Mouse (Mus musculus) left cerebral cortex, postnatal 4 days (tissue): ENCODE measurements around the gene Olfr923. TPM values are rescaled to one million over a fixed set of nuclear protein-coding genes. Genes with fewer than 3 reads are reported as not detected.
"Not testable (repeated sequence)": the region's sequence is repeated elsewhere in the genome, so short reads cannot be mapped to it uniquely, and the experiment has no call there.

Experiments
- DNase-seq: peaks from one replicate; pipeline ENCODE4 v3.0.0-alpha.2; 2022
- intact Hi-C: fragments of 180-260 bp; cut with DNase I; formaldehyde crosslinking; loops from one replicate; pipeline ENCODE4 v1.15.1; 2025
- total RNA-seq, 2 experiments: library from RNA; stranded (reverse); gene quantifications; 2 replicates each; pipeline ENCODE4 v1.2.3; 2021

The Olfr923 gene
- total RNA-seq = not detected

DNA sequence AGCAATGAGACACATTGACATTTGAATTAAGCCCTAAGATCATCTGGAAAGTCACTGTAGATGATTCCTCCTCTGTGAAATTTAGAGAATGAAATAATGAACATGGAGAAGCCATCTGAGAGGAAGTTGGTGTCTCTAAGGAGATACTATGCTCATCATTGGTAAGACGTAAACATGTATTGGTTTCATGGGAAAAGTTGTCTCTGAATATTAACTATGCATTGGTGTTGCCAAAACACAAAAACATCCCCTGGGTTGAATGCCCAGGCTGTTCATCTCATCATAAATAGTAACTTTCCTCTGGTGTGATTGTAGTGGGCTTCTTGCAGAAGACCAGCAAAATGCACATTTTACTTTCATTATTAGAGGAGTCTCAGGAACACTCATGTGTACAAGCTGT is at the start of gene Olfr923:
Gene Olfr923, plus strand, starts transcription at position 301 of the 400 bp plus-strand sequence.
- intact Hi-C loops = no loop called here
- DNase-seq = no peak

DNA sequence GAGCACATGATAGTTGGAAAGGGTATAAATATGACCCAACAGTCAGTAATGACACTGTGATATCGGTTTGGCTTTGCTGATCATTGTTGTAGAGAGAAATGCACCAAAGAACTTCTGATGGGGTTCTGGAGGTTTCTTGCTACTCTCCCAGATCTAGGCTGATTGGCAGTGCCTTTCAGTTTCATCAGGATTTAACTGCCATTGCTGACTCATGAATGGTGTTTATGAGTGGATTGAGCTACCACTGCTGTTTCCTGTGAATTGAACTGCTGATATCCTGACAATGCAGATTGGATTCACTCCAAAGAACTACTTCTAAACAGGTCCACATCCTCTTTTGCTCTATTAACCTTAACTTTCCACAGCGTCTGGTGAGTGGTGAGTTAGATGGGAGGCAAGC is 33.7 kb upstream of the Olfr923 start:
- intact Hi-C loops = no loop called here
- no peak for DNase-seq

DNA sequence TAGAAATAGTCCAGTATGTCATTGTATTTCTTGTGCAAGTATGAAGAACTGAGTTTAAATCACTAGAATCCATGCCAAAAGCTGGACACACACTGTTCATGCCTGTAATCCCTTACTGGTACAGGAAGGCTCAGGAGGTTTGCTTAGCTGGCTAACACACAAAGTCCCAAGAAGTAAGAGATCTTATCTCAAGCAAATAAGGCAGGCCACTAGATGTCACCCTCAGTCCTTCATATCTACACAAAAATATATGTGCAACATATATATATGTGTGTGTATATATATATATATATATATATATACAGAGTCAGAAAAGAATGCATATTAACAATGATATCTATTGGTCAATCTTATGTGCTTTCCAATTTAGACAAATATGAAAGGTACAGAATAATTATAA is 20.6 kb upstream of the Olfr923 start:
- intact Hi-C loops = loop anchor here (10.0 kb wide), 1 partner anchor 1479 kb away; no protein-coding TSS in a partner anchor
- no peak for DNase-seq

DNA sequence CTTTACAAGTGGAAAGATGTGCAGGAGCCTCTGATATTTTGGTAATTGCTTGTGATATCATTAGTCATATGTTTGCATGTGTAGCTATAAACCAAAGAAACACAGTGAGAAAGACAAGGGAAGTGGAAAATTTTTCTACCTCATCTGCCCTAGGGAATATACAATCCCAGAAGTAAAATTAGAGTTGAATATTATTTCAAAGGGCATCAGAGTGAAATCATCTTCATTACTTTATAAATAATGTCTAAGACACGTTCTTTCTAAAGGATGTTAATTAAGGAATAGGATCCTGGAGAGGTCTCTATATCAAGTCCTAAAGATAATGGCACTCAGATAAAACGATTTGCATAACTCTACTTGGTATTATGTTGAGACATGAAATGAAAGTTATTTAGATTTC is 12.0 kb upstream of the Olfr923 start, which contains the start of gene Olfr922:
Gene Olfr922, plus strand, starts transcription at position 301 of the 400 bp plus-strand sequence.
- intact Hi-C loops = no loop called here

DNA sequence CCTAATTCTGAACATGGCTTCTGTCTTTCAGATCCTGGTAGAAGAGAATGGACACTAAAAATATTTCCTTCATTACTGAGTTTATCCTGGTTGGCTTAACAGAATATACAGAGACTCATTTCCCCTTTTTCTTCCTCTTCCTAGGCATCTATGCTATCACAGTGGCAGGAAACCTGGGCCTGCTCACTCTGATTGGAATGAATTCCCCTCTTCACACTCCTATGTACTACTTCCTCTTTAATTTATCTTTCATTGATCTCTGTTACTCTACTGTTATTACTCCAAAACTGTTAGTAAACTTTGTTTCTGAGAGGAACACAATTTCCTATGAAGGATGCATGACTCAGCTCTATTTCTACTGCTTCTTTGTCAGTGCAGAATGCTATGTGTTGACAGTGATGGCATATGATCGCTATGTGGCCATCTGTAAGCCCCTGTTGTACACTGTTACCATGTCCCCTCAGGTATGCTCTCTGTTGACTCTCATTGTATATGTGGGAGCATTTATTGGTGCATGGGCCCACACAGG is 10.8 kb upstream of the Olfr923 start:
- DNase-seq = no peak
- intact Hi-C loops = no loop called here

More for the DNA sequence above, 12.0 kb upstream of the Olfr923 start, which contains the start of gene Olfr922:
- no peak for DNase-seq

DNA sequence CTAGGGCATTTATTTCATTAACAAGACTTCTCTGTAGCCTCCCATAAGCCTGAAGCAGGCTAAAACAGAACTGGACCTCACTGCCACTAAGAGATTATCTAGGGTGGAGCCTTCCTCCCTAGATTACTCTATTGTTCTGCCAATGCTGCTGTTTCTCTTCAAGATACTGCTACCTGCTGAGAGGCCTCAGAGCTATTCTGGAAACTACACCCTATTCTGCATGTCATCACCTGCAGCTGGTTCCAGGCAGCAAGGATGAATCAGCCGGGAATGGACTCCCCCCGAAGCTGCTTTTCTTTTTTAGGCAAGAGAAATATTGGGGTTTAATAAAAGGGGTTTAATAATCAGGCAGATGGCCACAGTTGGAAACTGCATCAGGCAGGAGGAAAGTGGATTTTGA is 6.7 kb downstream of the Olfr923 start:
- no peak for DNase-seq
- intact Hi-C loops = no loop called here

DNA sequence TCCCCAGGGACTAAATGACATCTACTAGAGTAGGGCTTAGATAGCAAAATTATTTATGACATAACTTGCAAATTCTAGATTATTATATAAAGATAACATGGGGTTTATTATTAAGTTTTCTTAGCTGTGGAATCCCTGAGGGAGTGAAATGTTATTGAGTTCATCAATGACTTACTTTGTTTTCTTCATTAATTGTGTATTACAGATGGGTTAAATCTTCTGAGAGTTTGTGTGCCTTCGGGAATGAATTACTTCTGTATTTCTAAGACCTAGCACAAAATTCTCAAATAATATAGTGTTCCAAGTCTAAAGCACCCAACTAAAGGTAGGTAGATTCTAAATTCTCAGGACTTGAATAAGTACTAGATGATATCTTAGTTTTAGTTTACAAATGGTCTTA is 17.8 kb downstream of the Olfr923 start, which contains the start of gene Olfr924:
Gene Olfr924, plus strand, starts transcription at position 301 of the 400 bp plus-strand sequence.
- no peak for DNase-seq
- intact Hi-C loops = no loop called here

DNA sequence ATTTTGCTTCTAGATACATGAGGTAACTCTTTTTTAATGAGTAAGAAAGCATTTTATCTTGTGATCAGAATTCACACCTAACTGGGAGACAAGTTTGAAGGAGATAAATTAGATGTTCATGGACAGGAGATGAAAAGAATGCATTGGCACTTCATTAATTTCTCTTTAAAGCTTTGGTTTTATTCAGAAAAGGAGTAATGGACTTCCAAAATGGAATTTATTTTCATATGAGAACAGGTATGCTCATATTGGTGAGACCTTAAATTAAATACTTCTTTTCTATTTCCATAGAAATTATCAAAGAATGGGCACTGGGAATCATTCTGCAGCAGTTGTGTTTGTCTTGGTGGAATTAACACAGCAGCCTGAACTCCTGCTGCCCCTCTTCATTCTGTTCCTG is 28.4 kb downstream of the Olfr923 start, which contains the start of gene Olfr26:
Gene Olfr26, plus strand, starts transcription at position 301 of the 400 bp plus-strand sequence.
- no peak for DNase-seq
- intact Hi-C loops = no loop called here

DNA sequence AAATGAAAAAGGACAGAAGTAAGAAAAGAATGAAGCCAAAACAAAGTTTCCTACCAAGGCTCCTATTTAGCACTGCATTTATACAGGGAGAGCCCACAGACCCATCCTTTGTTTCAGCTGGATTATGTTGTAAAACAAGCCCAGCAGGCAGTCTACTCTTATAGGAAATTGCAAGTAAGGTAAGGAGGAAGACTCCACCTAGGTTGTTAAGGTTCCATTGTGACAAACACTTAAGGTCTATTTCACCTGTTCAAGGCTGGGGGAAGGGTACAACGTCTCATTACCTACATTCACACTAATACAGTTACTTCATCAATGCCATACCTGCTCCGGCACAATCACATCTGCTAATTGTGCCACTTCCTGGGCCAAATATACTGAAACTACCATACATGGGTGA is 48.5 kb downstream of the Olfr923 start:
- intact Hi-C loops, DNase-seq: not testable (repeated sequence)

DNA sequence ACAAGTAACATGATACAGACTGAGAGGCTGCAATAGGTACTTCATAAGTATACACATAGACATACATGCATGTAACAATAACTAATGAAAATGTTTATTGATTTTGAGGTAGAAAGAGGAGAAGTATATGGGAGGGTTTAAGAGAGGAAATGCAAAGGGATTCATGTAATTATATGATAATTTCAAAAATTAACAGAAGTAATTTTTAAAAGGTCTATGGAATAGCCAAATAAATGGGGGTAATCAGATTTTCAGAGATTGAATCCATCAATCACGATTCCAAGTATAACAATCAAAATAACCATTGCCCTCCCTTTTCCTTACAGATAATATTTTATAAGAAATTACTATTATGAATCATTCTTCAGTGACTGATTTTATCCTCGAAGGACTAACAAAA is 50.5 kb downstream of the Olfr923 start, which contains the start of gene Olfr926:
Gene Olfr926, plus strand, starts transcription at position 301 of the 400 bp plus-strand sequence.
- intact Hi-C loops = no loop called here
- no peak for DNase-seq

Other genes starting within 250 kb of the Olfr923 start
- gene Olfr912, start 246.4 kb upstream of the Olfr923 start, total RNA-seq = not detected
- gene Olfr913, start 233.8 kb upstream of the Olfr923 start, total RNA-seq = not detected
- not detected for gene Olfr914, start 221.4 kb upstream of the Olfr923 start, total RNA-seq
- gene Olfr916, start 166.7 kb upstream of the Olfr923 start, total RNA-seq = not detected
- gene Olfr917, start 160.7 kb upstream of the Olfr923 start, total RNA-seq = not detected
- not detected for gene Olfr918, start 151.9 kb upstream of the Olfr923 start, total RNA-seq
- gene Olfr919, start 122.9 kb upstream of the Olfr923 start, total RNA-seq = not detected
- 1 to 10 TPM; 6.6 to 7.6 TPM for gene Vwa5a, start 108.3 kb upstream of the Olfr923 start, total RNA-seq
- gene Olfr920, start 74.2 kb upstream of the Olfr923 start, total RNA-seq = under 1 TPM in 1 of 2 experiments, not detected in 1; 0.06 TPM
- not detected for gene Olfr921, start 53.5 kb upstream of the Olfr923 start, total RNA-seq
- not detected for gene Olfr922, start 11.9 kb upstream of the Olfr923 start, total RNA-seq
- gene Olfr924, start 17.9 kb downstream of the Olfr923 start, total RNA-seq = not detected
- gene Olfr26, start 28.5 kb downstream of the Olfr923 start, total RNA-seq = not detected
- gene Olfr926, start 50.6 kb downstream of the Olfr923 start, total RNA-seq = not detected
- gene Olfr930, start 103.3 kb downstream of the Olfr923 start, total RNA-seq = not detected
- not detected for gene Olfr933, start 145.8 kb downstream of the Olfr923 start, total RNA-seq
- gene Olfr934, start 161.8 kb downstream of the Olfr923 start, total RNA-seq = not detected
- gene Olfr935, start 173.1 kb downstream of the Olfr923 start, total RNA-seq = not detected
- not detected for gene Olfr146, start 196.8 kb downstream of the Olfr923 start, total RNA-seq
- not detected for gene Olfr937, start 238.4 kb downstream of the Olfr923 start, total RNA-seq